Comparison of ENCODE assay signal across 13 mouse cellular contexts in the genomic region with DNA sequence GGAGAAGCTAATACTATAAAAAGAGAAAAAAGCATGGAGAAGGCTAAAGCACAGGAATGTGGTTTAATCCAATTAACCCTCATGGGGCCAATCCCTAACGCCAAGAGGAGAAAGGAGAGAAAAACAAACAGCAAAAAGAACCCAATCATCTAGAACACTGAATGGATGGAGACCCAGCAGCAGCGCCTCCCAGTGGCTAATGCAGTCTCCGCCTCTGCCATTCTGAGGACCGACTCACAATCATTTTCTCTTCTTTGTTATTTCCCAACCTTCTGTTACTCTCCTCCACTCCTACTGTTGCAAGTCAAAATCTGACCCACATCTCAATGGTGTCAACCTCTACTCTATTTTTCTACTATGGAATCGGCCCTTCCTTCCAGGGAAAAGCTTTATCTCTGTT.
DNase-seq lines count a peak whose midpoint lies in the region; ATAC-seq and TF ChIP-seq lines count a peak whose summit lies in the region.
"Had no signal": no experiment of that assay in that cellular context is flagged by ENCODE, and none has a peak within 500 bp of the region (broad histone marks: within the 10 kb centered on the region; RNA-seq: fewer than 3 reads in every experiment).

No protein-coding gene starts in this region.

- peak; percentile 40 for TF ChIP-seq CTCF in cortical plate, adult 2 months (IDR thresholded peaks at IDR 0.05; ENCODE audit: extremely low read depth, insufficient read depth, low read length)

- ATAC-seq in heart, embryonic 16.5 days (replicated peaks; ENCODE audit: extremely low read depth, insufficient read depth, low FRiP score), result no peak
- ATAC-seq: activated CD4-positive, CD25-positive, alpha-beta regulatory T cell, adult 4 months; forebrain, embryonic 13.5 days had no signal

- peak overlapping the region; percentile 10; the same call in 1 of the 2 replicates for H3K4me2 ChIP-seq in heart, embryonic 16.5 days (ENCODE audit: low read depth, low read length)
- H3K4me2 ChIP-seq: forebrain, embryonic 13.5 days; hindbrain, embryonic 14.5 days; liver, embryonic 15.5 days had no signal

- peak; percentile 21 to 35 for DNase-seq in cerebellum, adult 18-20 months
- DNase-seq in cerebellum, postnatal 4 days (ENCODE audit: low spot score in 2 of 2), result no peak
- no peak for DNase-seq in heart, adult 8-10 months (ENCODE audit: low spot score)
- DNase-seq in lung, postnatal 10 days, result peak; percentile 7
- no peak for DNase-seq in lung, adult 18-20 months
- no peak for DNase-seq in frontal cortex, postnatal 14 days (ENCODE audit: low spot score in 2 of 2)
- DNase-seq: cerebellum, adult 11-12 months had no signal

- H3K9me3 ChIP-seq in heart, embryonic 16.5 days (replicated peaks; ENCODE audit: control insufficient read depth, low read length), result no peaks in the 10 kb centered on the region
- H3K9me3 ChIP-seq: forebrain, embryonic 13.5 days; liver, embryonic 15.5 days had no signal

- peaks cover 5% of the 10 kb centered on the region; the same call in 1 of the 2 replicates for H3K36me3 ChIP-seq in heart, embryonic 16.5 days (ENCODE audit: control insufficient read depth, insufficient read depth)

- H3K4me1 ChIP-seq in heart, embryonic 16.5 days (ENCODE audit: control insufficient read depth, insufficient read depth, low read length), result no peaks in the 10 kb centered on the region
- H3K4me1 ChIP-seq in cortical plate, adult 2 months (ENCODE audit: control insufficient read depth, insufficient read depth, low read length), result no peaks in the 10 kb centered on the region
- H3K4me1 ChIP-seq: forebrain, embryonic 13.5 days; liver, embryonic 15.5 days had no signal

- H3K27ac ChIP-seq in heart, embryonic 16.5 days (ENCODE audit: low read length), result peak overlapping the region; percentile 53
- H3K27ac ChIP-seq in cortical plate, adult 2 months (ENCODE audit: insufficient read depth, low read length), result no peak overlapping the region
- H3K27ac ChIP-seq: forebrain, embryonic 13.5 days; hindbrain, embryonic 14.5 days; liver, embryonic 15.5 days had no signal

- H3K4me3 ChIP-seq in heart, embryonic 16.5 days (ENCODE audit: low read length), result no peak overlapping the region
- no peak overlapping the region for H3K4me3 ChIP-seq in cortical plate, adult 2 months (ENCODE audit: insufficient read depth, low read length)
- H3K4me3 ChIP-seq: forebrain, embryonic 13.5 days; liver, embryonic 15.5 days had no signal

- WGBS in heart, embryonic 16.5 days, result 50% methylated on average over 5 of the region's 5 CpGs

- H3K9ac ChIP-seq in heart, embryonic 16.5 days (ENCODE audit: low read length), result no peak overlapping the region
- H3K9ac ChIP-seq: forebrain, embryonic 13.5 days; hindbrain, embryonic 14.5 days; liver, embryonic 15.5 days had no signal

- no peaks in the 10 kb centered on the region for H3K27me3 ChIP-seq in heart, embryonic 16.5 days (ENCODE audit: control insufficient read depth, insufficient read depth, low read length)
- H3K27me3 ChIP-seq: forebrain, embryonic 13.5 days; liver, embryonic 15.5 days had no signal

- no peak for TF ChIP-seq POLR2A in cortical plate, adult 2 months (IDR thresholded peaks at IDR 0.05; ENCODE audit: extremely low read depth, insufficient read depth, low read length)

Comparison
In these comparisons a context has a peak if more than half of its experiments do, and no peak if none do; other contexts are left out.
1. DNase-seq: peak in cerebellum, adult 18-20 months (2 of 2) and lung, postnatal 10 days (single experiment); none in cerebellum, postnatal 4 days (0 of 2), heart, adult 8-10 months (single experiment), lung, adult 18-20 months (0 of 2) and frontal cortex, postnatal 14 days (0 of 2).